Mouse (Mus musculus) C2C12 (cell line): ENCODE results near the gene Golt1b. TPM values are rescaled to one million over a fixed set of nuclear protein-coding genes. Genes with fewer than 3 reads are reported as not detected.

Experiments used
- H3K27me3 ChIP-seq: one replicate; pipeline ENCODE4 v1.6.1; 2011; ENCODE audit not compliant: control insufficient read depth, insufficient read depth, insufficient read length
- H3K36me3 ChIP-seq: one replicate; pipeline ENCODE4 v1.6.1; 2011; ENCODE audit not compliant: control insufficient read depth, insufficient read depth
- H3K4me3 ChIP-seq: one replicate; pipeline ENCODE4 v1.5.1; 2011; ENCODE audit warnings: mild to moderate bottlenecking, control low read depth; ENCODE audit not compliant: poor library complexity, insufficient read depth, severe bottlenecking
- H3K79me2 ChIP-seq: one replicate; pipeline ENCODE4 v1.6.1; 2011; ENCODE audit not compliant: control insufficient read depth, insufficient read depth
- H3K79me3 ChIP-seq: one replicate; pipeline ENCODE4 v1.6.1; 2011; ENCODE audit warnings: low read depth, control low read depth
- H3ac ChIP-seq: one replicate; pipeline ENCODE3; 2011; ENCODE audit warnings: low read depth; ENCODE audit not compliant: control insufficient read depth, insufficient read length
- CEBPB ChIP-seq: IDR thresholded peaks from one replicate; pipeline ENCODE4 v1.6.1; 2011; ENCODE audit warnings: low read depth, mild to moderate bottlenecking, control low read depth, moderate library complexity
- CTCF ChIP-seq: IDR thresholded peaks from one replicate; pipeline ENCODE4 v1.5.1; 2011; ENCODE audit not compliant: control insufficient read depth, insufficient read depth, insufficient read length
- FOSL1 ChIP-seq: IDR thresholded peaks from one replicate; pipeline ENCODE4 v1.8.0; 2011; ENCODE audit warnings: mild to moderate bottlenecking, low read length; ENCODE audit not compliant: poor library complexity, insufficient read depth, severe bottlenecking
- MAX ChIP-seq: IDR thresholded peaks from one replicate; pipeline ENCODE4 v1.6.1; 2011; ENCODE audit warnings: mild to moderate bottlenecking, control low read depth
- MYOD1 ChIP-seq: IDR thresholded peaks from one replicate; pipeline ENCODE4 v1.6.1; 2011; ENCODE audit warnings: low read depth; ENCODE audit not compliant: control insufficient read depth, insufficient read length
- MYOG ChIP-seq: IDR thresholded peaks from one replicate; pipeline ENCODE4 v1.6.1; 2011; ENCODE audit not compliant: control insufficient read depth, insufficient read length; ENCODE audit errors: extremely low read depth
- USF1 ChIP-seq: IDR thresholded peaks from one replicate; pipeline ENCODE4 v1.6.1; 2011; ENCODE audit warnings: low read depth, mild to moderate bottlenecking, control low read depth, moderate library complexity
- polyA plus RNA-seq: library from polyadenylated mRNA; unstranded; fragments of >200 nt; fragmentation: generic; extraction: Trizol; gene quantifications from one replicate; pipeline ENCODE4 v1.2.1, GENCODE M21; 2012; ENCODE audit warnings: missing spikeins

Gene Golt1b
- polyA plus RNA-seq, 1 experiment, result 39.9 TPM

DNA sequence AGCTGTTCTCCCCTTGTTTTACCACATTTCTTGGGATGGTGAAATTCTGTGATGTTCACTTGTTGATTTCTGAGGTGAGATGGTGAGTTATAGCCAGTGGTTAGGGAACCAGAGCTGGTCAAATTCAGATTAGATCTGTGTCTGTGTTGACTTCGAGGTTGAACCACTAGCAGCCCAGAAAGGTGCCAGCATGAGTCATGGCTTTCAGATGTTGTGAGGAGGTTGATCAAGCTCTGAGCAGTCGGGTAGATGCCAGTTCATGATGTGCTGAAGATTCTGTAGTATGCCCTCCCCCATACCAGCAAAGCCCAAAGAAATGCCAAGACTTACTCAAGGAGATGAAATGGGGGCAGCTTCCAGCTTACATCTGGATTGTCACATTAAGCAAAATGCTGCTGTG lies 2.1 kb downstream of the Golt1b start:
- Histone ChIP-seq H3K4me3 (no peak overlapping the region), H3K27me3 (no peaks in the 10 kb centered on the region), H3K79me3 (peaks cover 72% of the 10 kb centered on the region), H3K79me2 (peaks cover 80% of the 10 kb centered on the region), H3ac (no peak overlapping the region), H3K36me3 (peaks cover 18% of the 10 kb centered on the region)
- TF ChIP-seq MYOD1, result no peak
- no peak for TF ChIP-seq MYOG
- no peak for TF ChIP-seq CEBPB
- no peak for TF ChIP-seq FOSL1
- no peak for TF ChIP-seq MAX
- TF ChIP-seq USF1, result no peak

- TF ChIP-seq FOSL1, result no peak
- TF ChIP-seq CEBPB, result no peak
- no peak for TF ChIP-seq USF1
- no peak for TF ChIP-seq MYOD1
- TF ChIP-seq MYOG, result no peak
- TF ChIP-seq CTCF, result no peak
- no peak for TF ChIP-seq MAX
- H3K4me3 ChIP-seq, result no peak overlapping the region
- no peak overlapping the region for H3ac ChIP-seq
- H3K36me3 ChIP-seq, result peaks cover 43% of the 10 kb centered on the region
- H3K79me3 ChIP-seq, result peaks cover 83% of the 10 kb centered on the region
- H3K27me3 ChIP-seq, result no peaks in the 10 kb centered on the region
- peaks cover 90% of the 10 kb centered on the region for H3K79me2 ChIP-seq
Measured at GRCm38 (mm10) chr6:142392312-142392711, 5.3 kb downstream of the Golt1b start.

- no peak overlapping the region for H3ac ChIP-seq
- H3K36me3 ChIP-seq, result peaks cover 43% of the 10 kb centered on the region
- no peak overlapping the region for H3K4me3 ChIP-seq
- H3K79me2 ChIP-seq, result peaks cover 66% of the 10 kb centered on the region
- TF ChIP-seq MAX (no peak), CEBPB (no peak)
- H3K27me3 ChIP-seq, result no peaks in the 10 kb centered on the region
- H3K79me3 ChIP-seq, result peaks cover 60% of the 10 kb centered on the region
Measured at GRCm38 (mm10) chr6:142394669-142395068, 7.6 kb downstream of the Golt1b start.

- Histone ChIP-seq H3K36me3 (peaks cover 46% of the 10 kb centered on the region), H3K4me3 (no peak overlapping the region), H3K79me2 (peaks cover 55% of the 10 kb centered on the region)
Measured at GRCm38 (mm10) chr6:142395756-142396155, 8.7 kb downstream of the Golt1b start.

DNA sequence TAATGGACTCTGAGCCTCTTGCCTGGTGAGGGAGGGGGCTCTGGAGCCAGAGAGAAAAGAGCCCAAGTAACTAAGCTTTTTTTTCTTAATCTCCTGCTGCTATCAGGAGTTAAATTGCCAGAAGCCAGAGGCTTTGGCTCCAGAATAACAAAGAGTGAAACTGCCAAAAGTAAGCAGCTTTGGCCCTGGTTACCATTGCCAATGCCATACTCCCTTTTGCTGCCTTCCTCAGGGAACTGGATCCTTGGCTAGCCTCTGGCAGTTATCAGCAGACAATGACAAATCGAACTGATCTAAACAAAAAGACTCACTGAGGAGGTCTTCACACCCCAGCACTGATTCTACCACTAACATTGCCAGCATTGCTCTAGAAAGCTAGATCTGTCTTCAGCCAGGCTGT lies 24.1 kb downstream of the Golt1b start:
- TF ChIP-seq FOSL1 (no peak), MAX (no peak), MYOD1 (no peak), CEBPB (no peak), USF1 (no peak), CTCF (no peak)
- H3K79me3 ChIP-seq, result no peaks in the 10 kb centered on the region
- no peak overlapping the region for H3ac ChIP-seq
- no peak overlapping the region for H3K4me3 ChIP-seq
- H3K79me2 ChIP-seq, result no peaks in the 10 kb centered on the region
- no peaks in the 10 kb centered on the region for H3K27me3 ChIP-seq
- H3K36me3 ChIP-seq, result no peaks in the 10 kb centered on the region

More at GRCm38 (mm10) chr6:142395756-142396155, 8.7 kb downstream of the Golt1b start:
- Histone ChIP-seq H3ac (no peak overlapping the region), H3K27me3 (no peaks in the 10 kb centered on the region), H3K79me3 (peaks cover 50% of the 10 kb centered on the region)
- TF ChIP-seq USF1 (no peak), CTCF (no peak), MAX (no peak)

DNA sequence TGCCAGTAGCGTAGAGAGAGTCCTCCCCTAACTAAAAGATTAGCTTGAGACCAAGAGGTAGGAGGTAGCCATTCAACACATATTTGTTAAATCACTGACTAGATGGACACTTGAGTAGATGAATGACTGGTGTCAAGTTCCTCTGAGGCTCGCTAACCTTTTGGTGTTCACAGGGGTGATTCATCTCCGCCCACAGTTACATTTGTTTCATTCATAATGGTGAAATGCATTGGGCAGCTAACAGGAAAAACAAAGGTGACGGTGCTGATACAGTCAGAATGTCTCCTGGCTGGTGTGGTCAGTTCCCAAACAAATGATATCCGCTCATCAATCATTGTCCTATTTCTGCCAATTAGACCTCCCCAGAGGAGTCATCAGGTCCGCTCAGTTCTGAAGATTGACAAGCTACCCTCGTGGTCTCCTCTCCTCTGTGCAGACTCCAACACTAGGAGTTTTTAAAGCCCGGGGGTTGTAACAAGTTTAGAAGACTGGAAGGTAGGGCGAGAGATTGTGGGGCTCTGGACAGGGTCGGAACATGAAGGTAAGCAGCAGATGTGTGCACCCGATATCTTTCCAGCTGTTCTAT lies 26.0 kb downstream of the Golt1b start, which contains the start of gene Spx:
TSS of gene Spx (plus strand) at position 536 of the 586 bp plus-strand sequence.
- no peaks in the 10 kb centered on the region for H3K79me3 ChIP-seq
- H3K4me3 ChIP-seq, result no peak within 1 kb of the TSS
- no peaks in the 10 kb centered on the region for H3K27me3 ChIP-seq
- no peaks in the 10 kb centered on the region for H3K36me3 ChIP-seq
- H3K79me2 ChIP-seq, result no peaks in the 10 kb centered on the region
- TF ChIP-seq MAX (no peak), CTCF (no peak), MYOG (no peak), USF1 (no peak), MYOD1 (no peak), FOSL1 (no peak), CEBPB (no peak)
- H3ac ChIP-seq, result no peak within 1 kb of the TSS
